Mouse (Mus musculus) liver, postnatal 0 days (tissue): Measurements from ENCODE around the gene Nell1. TPM values are rescaled to one million over a fixed set of nuclear protein-coding genes. Genes with fewer than 3 reads are reported as not detected.

Experiments used
- ATAC-seq: fragments of 200-750 bp; cut with Nextera tagmentation; 2 replicates; pipeline ENCODE4 v1.8.0; 2017; ENCODE audit warnings: mild to moderate bottlenecking, moderate library complexity
- DNase-seq: peaks from one replicate; pipeline ENCODE4 v3.0.0-alpha.2; 2016
- H3K27ac ChIP-seq: fragments of 300-500 bp; sonication (generic); 2 replicates; pipeline ENCODE4 v1.5.1; 2014; ENCODE audit warnings: antibody characterized with exemption, moderate library complexity, mild to moderate bottlenecking, low read depth
- H3K27me3 ChIP-seq: fragments of 300-500 bp; sonication (generic); 2 replicates; pipeline ENCODE4 v1.6.1; 2014; ENCODE audit warnings: low read length, control low read depth, mixed read lengths; ENCODE audit not compliant: insufficient read depth
- H3K36me3 ChIP-seq: fragments of 300-500 bp; sonication (generic); replicated peaks from 2 replicates; pipeline ENCODE4 v1.6.1; 2014; ENCODE audit warnings: mild to moderate bottlenecking, control low read depth, low read length, moderate library complexity, mixed read lengths; ENCODE audit not compliant: insufficient read depth
- H3K4me1 ChIP-seq: fragments of 300-500 bp; sonication (generic); 2 replicates; pipeline ENCODE4 v1.6.1; 2014; ENCODE audit warnings: antibody characterized with exemption, mild to moderate bottlenecking, control low read depth; ENCODE audit not compliant: insufficient read depth
- H3K4me2 ChIP-seq: fragments of 300-500 bp; sonication (generic); 2 replicates; pipeline ENCODE4 v1.6.1; 2014; ENCODE audit warnings: low read depth, mild to moderate bottlenecking, low read length, moderate library complexity, mixed read lengths
- H3K4me3 ChIP-seq: fragments of 300-500 bp; sonication (generic); 2 replicates; pipeline ENCODE4 v1.5.1; 2014; ENCODE audit warnings: low read depth, low read length
- H3K9ac ChIP-seq: fragments of 300-500 bp; sonication (generic); replicated peaks from 2 replicates; pipeline ENCODE4 v1.6.1; 2014; ENCODE audit warnings: mild to moderate bottlenecking, moderate library complexity
- H3K9me3 ChIP-seq: fragments of 300-500 bp; sonication (generic); 2 replicates; pipeline ENCODE4 v1.6.1; 2016; ENCODE audit warnings: mild to moderate bottlenecking, control low read depth, low read length, mixed read lengths
- CTCF ChIP-seq: sonication (generic); IDR thresholded peaks from 2 replicates; pipeline ENCODE4 v1.5.1; 2016; ENCODE audit warnings: antibody characterized with exemption, low read depth
- EP300 ChIP-seq: IDR thresholded peaks from 2 replicates; pipeline ENCODE4 v1.6.1; 2016; ENCODE audit warnings: antibody characterized with exemption, low read depth, mild to moderate bottlenecking
- WGBS: fragments of 180-500 bp; shearing (Covaris S2); extraction: QIAGEN DNeasy Blood & Tissue Kit; methylation state at CpG from one replicate; pipeline ENCODE4 v1.1.7; 2014; ENCODE audit not compliant: insufficient replicate concordance; 5-methylcytosine and 5-hydroxymethylcytosine counted together
- polyA plus RNA-seq: library from polyadenylated mRNA; unstranded; fragments of >200 nt; fragmentation: Nextera tagmentation; extraction: Ambion mirVana; gene quantifications from 2 replicates; pipeline ENCODE4 v1.2.1, GENCODE M21; 2015

Gene Nell1
- polyA plus RNA-seq, 1 experiment from 2014 or later: not detected

DNA sequence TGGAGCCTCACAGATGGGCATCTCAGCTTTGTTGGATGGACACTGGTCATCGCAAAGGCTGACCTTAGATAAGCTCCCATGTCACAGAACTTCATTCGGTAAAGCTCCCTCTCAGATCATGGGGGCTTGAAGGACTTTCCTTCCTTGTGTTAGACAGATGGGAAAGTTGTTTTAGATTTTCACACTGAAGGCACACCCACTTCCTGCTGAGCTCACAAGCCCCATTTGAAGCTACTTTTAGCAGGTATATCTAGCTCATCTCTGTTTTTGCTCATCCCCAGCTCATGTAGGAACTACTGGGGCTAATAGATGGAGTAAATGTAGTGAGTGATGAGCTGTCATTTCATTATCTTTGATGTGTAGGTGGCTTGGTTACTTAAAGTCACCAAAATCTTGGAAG is 252.0 kb downstream of the Nell1 start:
- Histone ChIP-seq H3K4me1 (no peaks in the 10 kb centered on the region), H3K9ac (no peak overlapping the region), H3K36me3 (no peaks in the 10 kb centered on the region), H3K9me3 (no peaks in the 10 kb centered on the region), H3K27ac (no peak overlapping the region), H3K4me2 (no peak overlapping the region), H3K4me3 (no peak overlapping the region), H3K27me3 (no peaks in the 10 kb centered on the region)
- WGBS: 68% methylated on average over 2 of the region's 2 CpGs
- no peak for ATAC-seq
- DNase-seq: no peak
- TF ChIP-seq EP300 (no peak), CTCF (no peak)

DNA sequence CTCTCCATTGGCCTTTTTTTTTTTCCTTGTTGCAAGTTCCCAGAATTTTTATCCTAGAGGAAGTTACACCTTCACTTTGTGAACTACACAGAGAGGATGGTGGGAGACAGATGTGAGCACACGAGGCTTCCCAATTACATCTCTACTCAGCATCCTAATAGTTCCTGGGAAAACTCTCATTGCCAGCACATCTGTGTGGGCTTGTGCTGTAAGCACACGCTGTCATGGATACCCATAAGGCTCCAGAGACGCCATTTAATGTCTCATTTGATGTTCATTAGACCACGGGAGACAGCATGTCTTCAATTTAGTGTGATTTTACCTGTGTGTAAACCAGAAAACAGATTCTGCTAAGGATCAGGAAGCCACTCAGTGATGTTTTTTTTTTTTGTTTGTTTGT is 253.6 kb downstream of the Nell1 start:
- TF ChIP-seq CTCF: no peak
- TF ChIP-seq EP300: no peak
- Histone ChIP-seq H3K27ac (no peak overlapping the region), H3K36me3 (no peaks in the 10 kb centered on the region), H3K4me2 (no peak overlapping the region), H3K4me3 (no peak overlapping the region), H3K9ac (no peak overlapping the region), H3K27me3 (no peaks in the 10 kb centered on the region), H3K4me1 (no peaks in the 10 kb centered on the region), H3K9me3 (no peaks in the 10 kb centered on the region)
- DNase-seq: no peak
- WGBS: 68% methylated on average over 4 of the region's 4 CpGs
- ATAC-seq: no peak

DNA sequence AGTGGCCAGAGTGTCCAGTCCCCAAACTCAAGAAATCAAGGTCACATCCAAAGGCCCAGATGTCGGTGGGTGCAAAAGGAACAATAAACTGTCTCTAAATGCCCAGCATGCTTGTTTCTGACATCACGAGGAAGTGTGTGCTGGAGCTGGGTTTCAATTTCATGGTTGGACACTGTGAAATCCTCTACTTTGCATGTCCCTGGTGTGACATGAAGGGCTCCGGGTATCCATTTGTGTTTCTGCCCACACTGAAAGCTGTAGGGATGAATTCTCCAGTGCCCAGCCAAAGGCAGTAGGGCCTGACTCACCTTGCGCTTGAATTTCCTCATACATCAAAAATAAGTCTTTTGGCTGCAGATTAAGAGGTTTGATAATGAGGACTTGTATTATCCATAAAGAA is 266.5 kb downstream of the Nell1 start:
- ATAC-seq (no peak), DNase-seq (no peak)
- no peak overlapping the region for H3K4me3 ChIP-seq
- no peak overlapping the region for H3K4me2 ChIP-seq
- TF ChIP-seq CTCF (no peak), EP300 (no peak)
- no peak overlapping the region for H3K9ac ChIP-seq
- H3K27ac ChIP-seq: no peak overlapping the region
- H3K36me3 ChIP-seq: no peaks in the 10 kb centered on the region
- H3K4me1 ChIP-seq: no peaks in the 10 kb centered on the region
- H3K9me3 ChIP-seq: no peaks in the 10 kb centered on the region
- 76% methylated on average over 4 of the region's 4 CpGs for WGBS
- no peaks in the 10 kb centered on the region for H3K27me3 ChIP-seq

DNA sequence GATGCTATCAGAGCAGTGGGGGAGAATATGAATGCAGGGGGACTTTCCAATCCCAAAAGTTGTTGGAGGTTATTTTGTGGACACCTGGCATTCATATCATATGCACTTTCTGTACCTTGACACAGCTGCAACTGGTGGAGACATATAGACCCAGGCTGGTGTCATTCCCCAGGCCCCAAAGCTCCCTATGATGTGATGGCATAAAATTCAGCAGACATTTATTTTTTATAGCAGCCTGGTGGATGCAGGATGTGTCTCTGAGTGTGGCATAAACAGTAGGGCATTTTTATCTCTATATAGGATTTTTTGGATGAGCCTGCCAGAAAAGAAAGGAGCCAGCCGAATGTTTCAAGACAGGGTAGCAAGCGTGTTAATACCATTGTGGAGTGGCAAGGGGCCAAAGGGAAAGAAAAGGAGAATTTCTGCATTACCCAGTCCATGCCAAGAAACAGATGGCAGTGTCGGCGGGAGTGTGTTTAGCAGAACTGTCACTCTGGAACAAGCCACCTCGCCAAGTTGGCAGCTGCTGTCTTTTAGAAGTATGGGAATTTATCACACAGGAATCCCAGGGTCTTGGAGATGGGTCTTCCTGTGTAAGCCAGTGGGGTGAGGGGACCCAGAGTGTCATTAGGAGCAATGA is 267.1 kb downstream of the Nell1 start:
- DNase-seq: no peak
- ATAC-seq: no peak
- Histone ChIP-seq H3K4me3 (no peak overlapping the region), H3K9me3 (no peaks in the 10 kb centered on the region), H3K36me3 (no peaks in the 10 kb centered on the region), H3K27me3 (no peaks in the 10 kb centered on the region), H3K9ac (no peak overlapping the region), H3K4me1 (no peaks in the 10 kb centered on the region), H3K27ac (no peak overlapping the region), H3K4me2 (no peak overlapping the region)
- WGBS: 71% methylated on average over 5 of the region's 5 CpGs
- TF ChIP-seq CTCF: no peak

DNA sequence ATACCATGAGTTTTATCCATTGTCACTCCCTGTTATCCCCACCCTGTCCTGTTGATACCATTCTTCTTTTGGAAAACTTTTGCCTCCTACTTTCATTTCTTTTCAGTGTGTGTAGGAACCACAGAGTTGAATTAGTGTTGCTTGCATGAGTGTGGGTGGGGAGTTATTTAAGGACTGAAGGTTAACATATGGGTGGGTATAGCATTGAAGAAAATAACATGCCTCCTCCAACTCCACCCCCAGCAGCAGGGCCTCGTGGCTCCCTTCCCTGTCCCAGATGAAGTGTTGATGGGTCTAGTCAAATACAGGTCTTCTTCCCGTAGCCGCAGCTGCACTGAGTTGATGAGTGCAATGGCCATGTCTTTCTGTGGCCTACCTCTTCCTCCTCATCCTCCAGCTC is 278.5 kb downstream of the Nell1 start:
- no peak for TF ChIP-seq EP300
- no peak for TF ChIP-seq CTCF
- DNase-seq (no peak), ATAC-seq (no peak)
- WGBS: 66% methylated on average over 3 of the region's 3 CpGs
- no peaks in the 10 kb centered on the region for H3K36me3 ChIP-seq
- no peaks in the 10 kb centered on the region for H3K27me3 ChIP-seq
- H3K4me2 ChIP-seq: no peak overlapping the region
- H3K9me3 ChIP-seq: no peaks in the 10 kb centered on the region
- H3K27ac ChIP-seq: no peak overlapping the region
- no peak overlapping the region for H3K9ac ChIP-seq
- H3K4me1 ChIP-seq: no peaks in the 10 kb centered on the region
- H3K4me3 ChIP-seq: no peak overlapping the region

GRCm38 (mm10) chr7:50260016-50260415 is 285.4 kb downstream of the Nell1 start:
- Histone ChIP-seq H3K4me1 (no peaks in the 10 kb centered on the region), H3K36me3 (no peaks in the 10 kb centered on the region), H3K4me3 (no peak overlapping the region), H3K27ac (no peak overlapping the region), H3K4me2 (no peak overlapping the region), H3K27me3 (no peaks in the 10 kb centered on the region), H3K9me3 (no peaks in the 10 kb centered on the region), H3K9ac (no peak overlapping the region)
- 58% methylated on average over 3 of the region's 3 CpGs for WGBS
- ATAC-seq (no peak), DNase-seq (no peak)
- TF ChIP-seq EP300 (no peak), CTCF (no peak)

- Histone ChIP-seq H3K9me3 (no peaks in the 10 kb centered on the region), H3K36me3 (no peaks in the 10 kb centered on the region), H3K27me3 (no peaks in the 10 kb centered on the region), H3K4me1 (no peaks in the 10 kb centered on the region), H3K27ac (no peak overlapping the region), H3K9ac (no peak overlapping the region), H3K4me3 (no peak overlapping the region), H3K4me2 (no peak overlapping the region)
- TF ChIP-seq CTCF (no peak), EP300 (no peak)
- ATAC-seq (no peak), DNase-seq (no peak)
- WGBS: 78% methylated on average over 3 of the region's 3 CpGs
These were observed 320.8 kb downstream of the Nell1 start for GRCm38 (mm10) chr7:50295508-50295907.
